Mouse (Mus musculus) forebrain, embryonic 13.5 days (tissue): Measurements from ENCODE around the gene Iah1. TPM values are rescaled to one million over a fixed set of nuclear protein-coding genes. Genes with fewer than 3 reads are reported as not detected.

ENCODE experiments used
- ATAC-seq: fragments of 200-750 bp; cut with Nextera tagmentation; 2 replicates; pipeline ENCODE4 v1.8.0; 2017
- H3K27ac ChIP-seq: fragments of 300-500 bp; sonication (generic); 2 replicates; pipeline ENCODE4 v1.5.1; 2015; ENCODE audit warnings: inconsistent platforms, mild to moderate bottlenecking, moderate library complexity
- H3K27me3 ChIP-seq: fragments of 300-500 bp; sonication (generic); 2 replicates; pipeline ENCODE4 v1.6.1; 2015; ENCODE audit warnings: mild to moderate bottlenecking, inconsistent platforms
- H3K36me3 ChIP-seq: fragments of 300-500 bp; sonication (generic); 2 replicates; pipeline ENCODE4 v1.6.1; 2015; ENCODE audit warnings: mild to moderate bottlenecking, inconsistent platforms; ENCODE audit not compliant: poor library complexity, severe bottlenecking
- H3K4me1 ChIP-seq: fragments of 300-500 bp; sonication (generic); 2 replicates; pipeline ENCODE4 v1.6.1; 2015; ENCODE audit warnings: inconsistent platforms
- H3K4me2 ChIP-seq: fragments of 300-500 bp; sonication (generic); 2 replicates; pipeline ENCODE4 v1.6.1; 2015; ENCODE audit warnings: inconsistent platforms, mild to moderate bottlenecking, moderate library complexity
- H3K4me3 ChIP-seq: fragments of 300-500 bp; sonication (generic); 2 replicates; pipeline ENCODE4 v1.5.1; 2015; ENCODE audit warnings: mild to moderate bottlenecking, inconsistent platforms
- H3K9ac ChIP-seq: fragments of 300-500 bp; sonication (generic); 2 replicates; pipeline ENCODE4 v1.6.1; 2015; ENCODE audit warnings: mild to moderate bottlenecking, inconsistent platforms
- H3K9me3 ChIP-seq: fragments of 300-500 bp; sonication (generic); replicated peaks from 2 replicates; pipeline ENCODE4 v1.6.1; 2016; ENCODE audit warnings: inconsistent platforms
- WGBS: fragments of 180-500 bp; shearing (Covaris S2); methylation state at CpG from one replicate; pipeline ENCODE4 v1.1.7; 2015; 5-methylcytosine and 5-hydroxymethylcytosine counted together
- polyA plus RNA-seq: library from polyadenylated mRNA; unstranded; fragments of >200 nt; fragmentation: Nextera tagmentation; extraction: Ambion mirVana; gene quantifications from 2 replicates; pipeline ENCODE4 v1.2.1, GENCODE M21; 2015

The Iah1 gene
- polyA plus RNA-seq, 1 experiment from 2014 or later, result 48.2 TPM

DNA sequence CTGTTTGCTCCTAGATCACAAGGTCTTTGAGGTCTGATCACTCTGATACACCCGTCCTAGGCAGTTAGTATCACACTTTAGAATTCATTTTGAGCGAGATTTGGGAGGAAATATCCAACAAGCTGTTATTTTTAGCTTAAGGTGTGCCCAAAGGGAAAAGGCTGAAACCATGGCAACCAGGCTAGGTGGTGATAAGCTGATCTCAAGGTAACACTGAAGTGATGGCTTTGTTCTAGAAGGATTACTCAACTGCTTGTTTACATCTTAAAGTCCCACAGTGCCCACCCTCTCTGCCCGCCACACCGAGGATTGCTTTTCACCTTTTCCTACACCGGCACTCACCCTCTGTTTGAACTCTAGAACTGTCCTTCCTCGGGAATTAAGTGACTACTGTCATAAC lies 26.5 kb upstream of the Iah1 start:
- 88% methylated on average over 6 of the region's 6 CpGs for WGBS
- no peaks in the 10 kb centered on the region for H3K27me3 ChIP-seq
- no peaks in the 10 kb centered on the region for H3K9me3 ChIP-seq
- ATAC-seq, result no peak
- H3K4me3 ChIP-seq, result no peak overlapping the region
- H3K4me2 ChIP-seq, result no peak overlapping the region
- peaks cover 23% of the 10 kb centered on the region for H3K4me1 ChIP-seq
- H3K36me3 ChIP-seq, result peaks cover 52% of the 10 kb centered on the region
- H3K27ac ChIP-seq, result no peak overlapping the region
- no peak overlapping the region for H3K9ac ChIP-seq

DNA sequence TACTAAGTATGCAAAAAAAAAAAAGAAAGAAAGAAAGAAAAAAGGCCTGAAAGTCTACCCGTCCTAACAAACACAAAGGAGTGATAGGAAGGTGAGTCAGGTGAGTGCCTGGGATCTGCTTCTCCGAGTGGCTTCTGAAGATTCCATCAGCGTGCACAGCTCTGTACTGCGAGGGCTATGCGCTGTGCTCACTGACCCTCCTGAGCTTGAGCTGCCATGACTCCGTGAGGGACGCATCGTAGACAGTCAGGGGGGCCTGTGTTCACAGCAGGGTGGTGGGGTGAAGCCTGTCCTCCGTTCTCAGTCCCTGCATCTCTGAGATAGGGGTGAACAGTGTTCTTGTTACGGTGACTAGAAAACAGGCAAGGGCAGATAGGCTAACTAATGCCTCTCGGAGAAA lies 17.3 kb upstream of the Iah1 start:
- Histone ChIP-seq H3K9ac (no peak overlapping the region), H3K4me2 (no peak overlapping the region), H3K27me3 (no peaks in the 10 kb centered on the region), H3K4me3 (no peak overlapping the region), H3K4me1 (no peaks in the 10 kb centered on the region), H3K27ac (no peak overlapping the region), H3K36me3 (peaks cover 93% of the 10 kb centered on the region), H3K9me3 (no peaks in the 10 kb centered on the region)
- no peak for ATAC-seq
- WGBS, result 96% methylated on average over 11 of the region's 11 CpGs

DNA sequence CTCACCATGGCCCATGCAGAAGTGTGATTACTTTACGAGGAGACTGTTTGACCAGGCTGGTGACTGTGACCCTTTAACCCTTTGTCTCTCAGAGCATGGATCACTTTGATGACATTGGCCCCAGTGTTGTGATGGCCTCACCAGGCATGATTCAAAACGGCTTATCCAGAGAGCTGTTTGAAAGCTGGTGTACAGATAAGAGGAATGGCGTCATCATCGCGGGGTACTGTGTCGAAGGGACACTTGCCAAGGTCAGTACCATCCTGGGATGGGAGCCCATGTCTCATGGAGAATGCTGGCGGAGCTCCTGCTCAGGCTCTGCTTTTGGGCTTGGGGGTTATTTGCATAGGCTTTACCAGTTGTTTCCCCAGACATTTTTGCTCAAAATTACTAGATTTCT lies 14.9 kb upstream of the Iah1 start:
- H3K36me3 ChIP-seq, result peaks cover 90% of the 10 kb centered on the region
- 93% methylated on average over 7 of the region's 7 CpGs for WGBS

DNA sequence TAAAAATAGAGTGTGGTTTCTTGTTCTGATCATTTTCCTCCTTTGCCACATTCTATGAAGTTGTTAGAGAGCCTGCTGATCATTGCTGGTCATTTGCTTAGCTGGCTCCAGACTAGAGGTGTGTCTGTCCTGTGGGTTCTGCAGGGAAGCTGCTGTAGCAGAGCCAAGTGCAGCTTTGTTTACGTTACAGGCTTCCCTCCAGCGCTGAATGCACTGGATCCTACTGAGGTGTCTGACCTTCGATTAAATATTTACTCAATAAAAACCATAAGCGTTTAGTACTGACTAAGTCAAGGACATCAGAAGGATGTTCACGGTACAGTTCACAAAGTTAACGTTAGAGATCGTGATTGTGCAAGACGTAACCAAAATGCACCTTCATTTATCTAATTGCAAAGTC lies 14.3 kb upstream of the Iah1 start:
- no peak for ATAC-seq
- H3K4me3 ChIP-seq, result no peak overlapping the region
- H3K4me2 ChIP-seq, result no peak overlapping the region
- no peaks in the 10 kb centered on the region for H3K9me3 ChIP-seq
- peaks cover 90% of the 10 kb centered on the region for H3K36me3 ChIP-seq
- no peak overlapping the region for H3K9ac ChIP-seq
- no peaks in the 10 kb centered on the region for H3K4me1 ChIP-seq
- H3K27me3 ChIP-seq, result no peaks in the 10 kb centered on the region
- H3K27ac ChIP-seq, result no peak overlapping the region
- 92% methylated on average over 8 of the region's 8 CpGs for WGBS

More for the DNA sequence above, 14.9 kb upstream of the Iah1 start:
- ATAC-seq, result no peak
- Histone ChIP-seq H3K27me3 (no peaks in the 10 kb centered on the region), H3K9me3 (no peaks in the 10 kb centered on the region), H3K4me2 (no peak overlapping the region), H3K4me3 (no peak overlapping the region), H3K27ac (no peak overlapping the region), H3K9ac (no peak overlapping the region), H3K4me1 (no peaks in the 10 kb centered on the region)

DNA sequence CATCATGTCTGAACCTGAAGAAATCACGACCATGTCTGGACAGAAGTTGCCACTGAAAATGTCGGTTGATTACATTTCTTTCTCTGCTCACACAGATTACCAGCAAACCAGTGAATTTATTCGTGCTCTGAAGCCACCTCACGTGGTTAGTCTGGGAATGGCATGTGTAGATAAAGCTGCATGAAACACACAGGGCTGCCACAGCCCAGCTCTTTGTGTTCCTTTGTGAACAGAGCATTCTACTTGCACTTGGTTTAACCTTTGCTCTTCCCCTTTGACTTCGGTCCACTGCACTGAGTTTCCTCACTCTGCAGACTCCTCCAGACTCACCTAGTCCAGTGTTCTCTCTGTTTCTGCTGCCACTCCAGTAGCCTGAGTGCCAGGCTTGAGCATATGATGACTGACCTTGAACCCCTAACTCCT lies 13.8 kb upstream of the Iah1 start:
- Histone ChIP-seq H3K27ac (no peak overlapping the region), H3K36me3 (peaks cover 90% of the 10 kb centered on the region), H3K9ac (no peak overlapping the region), H3K27me3 (no peaks in the 10 kb centered on the region), H3K4me3 (no peak overlapping the region), H3K4me2 (no peak overlapping the region), H3K9me3 (no peaks in the 10 kb centered on the region), H3K4me1 (no peaks in the 10 kb centered on the region)
- WGBS, result 90% methylated on average over 5 of the region's 5 CpGs
- ATAC-seq, result no peak

DNA sequence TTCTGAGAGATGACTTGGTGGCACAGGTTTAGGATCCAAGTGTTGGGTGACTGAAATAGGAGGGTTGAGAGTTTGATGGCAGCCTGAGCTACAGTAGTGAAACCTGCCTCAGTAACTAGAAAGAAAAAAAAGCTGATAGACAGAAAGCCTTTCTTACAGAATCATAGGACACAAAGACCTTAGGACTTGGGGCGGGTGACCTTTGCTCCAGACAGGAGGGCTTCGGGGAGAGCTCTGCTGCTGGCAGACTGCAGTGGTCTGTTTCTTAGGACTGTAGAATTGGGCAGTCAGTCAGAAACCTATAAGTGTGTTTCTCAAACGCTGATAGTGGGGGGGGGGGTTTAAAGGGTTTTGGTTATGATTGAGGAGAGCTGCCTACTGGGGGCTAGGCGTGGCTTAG lies 10.4 kb upstream of the Iah1 start:
- H3K27ac ChIP-seq, result no peak overlapping the region

DNA sequence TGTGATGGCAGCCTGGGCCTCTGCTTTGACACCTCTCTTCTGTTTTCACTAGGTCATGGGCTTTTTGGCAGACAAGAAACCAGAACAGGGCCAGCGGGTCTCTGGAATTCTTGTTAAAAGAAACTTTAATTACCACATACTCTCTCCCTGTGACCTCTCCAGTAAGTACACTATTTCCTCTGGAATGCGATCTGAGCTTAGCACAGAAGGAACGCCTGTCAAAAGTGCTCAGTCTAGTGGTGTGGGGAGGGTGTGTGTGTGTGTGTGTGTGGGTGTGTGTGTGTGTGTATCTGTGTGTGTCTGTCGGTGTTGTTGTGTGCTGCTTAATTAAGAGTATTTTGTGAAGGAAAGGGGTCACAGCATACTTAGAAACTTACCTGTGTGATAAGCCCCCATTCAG lies 9.5 kb upstream of the Iah1 start:
- no peaks in the 10 kb centered on the region for H3K9me3 ChIP-seq
- H3K36me3 ChIP-seq, result peaks cover 94% of the 10 kb centered on the region
- H3K9ac ChIP-seq, result no peak overlapping the region
- H3K27ac ChIP-seq, result no peak overlapping the region
- WGBS, result 87% methylated on average over 4 of the region's 4 CpGs
- H3K4me2 ChIP-seq, result no peak overlapping the region
- no peaks in the 10 kb centered on the region for H3K27me3 ChIP-seq
- no peaks in the 10 kb centered on the region for H3K4me1 ChIP-seq
- H3K4me3 ChIP-seq, result no peak overlapping the region
- no peak for ATAC-seq

More for the DNA sequence above, 10.4 kb upstream of the Iah1 start:
- WGBS, result 92% methylated on average over 4 of the region's 4 CpGs
- ATAC-seq, result no peak
- no peaks in the 10 kb centered on the region for H3K4me1 ChIP-seq
- no peaks in the 10 kb centered on the region for H3K27me3 ChIP-seq
- H3K36me3 ChIP-seq, result peaks cover 94% of the 10 kb centered on the region
- H3K4me3 ChIP-seq, result no peak overlapping the region
- no peak overlapping the region for H3K9ac ChIP-seq
- H3K4me2 ChIP-seq, result no peak overlapping the region
- no peaks in the 10 kb centered on the region for H3K9me3 ChIP-seq

DNA sequence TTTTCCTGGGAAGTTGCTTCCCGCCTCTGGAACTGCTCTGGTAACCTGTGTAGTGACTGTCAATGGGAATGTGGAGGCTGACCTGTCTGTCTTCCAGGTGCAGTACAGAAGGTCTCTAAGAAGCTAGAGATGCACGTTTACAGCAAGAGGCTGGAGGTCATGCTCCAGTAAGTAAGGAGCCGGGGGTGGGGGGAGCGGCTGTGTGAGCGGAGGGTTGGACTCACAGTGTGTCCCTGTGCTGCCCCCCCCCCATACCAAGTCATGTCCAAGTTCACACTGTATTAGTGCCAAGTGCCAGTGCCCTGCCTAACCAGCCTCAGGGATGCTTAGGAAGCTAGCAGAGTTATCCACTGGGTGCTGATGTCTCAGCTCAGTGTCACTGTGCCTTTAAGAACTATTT lies 4.0 kb upstream of the Iah1 start:
- H3K4me3 ChIP-seq, result no peak overlapping the region
- no peak for ATAC-seq
- H3K9ac ChIP-seq, result no peak overlapping the region
- H3K36me3 ChIP-seq, result peaks cover 80% of the 10 kb centered on the region
- H3K4me2 ChIP-seq, result no peak overlapping the region
- 89% methylated on average over 5 of the region's 5 CpGs for WGBS
- H3K4me1 ChIP-seq, result peaks cover 8% of the 10 kb centered on the region; the same call in 1 of the 2 replicates
- no peaks in the 10 kb centered on the region for H3K27me3 ChIP-seq
- H3K27ac ChIP-seq, result no peak overlapping the region
- H3K9me3 ChIP-seq, result no peaks in the 10 kb centered on the region

DNA sequence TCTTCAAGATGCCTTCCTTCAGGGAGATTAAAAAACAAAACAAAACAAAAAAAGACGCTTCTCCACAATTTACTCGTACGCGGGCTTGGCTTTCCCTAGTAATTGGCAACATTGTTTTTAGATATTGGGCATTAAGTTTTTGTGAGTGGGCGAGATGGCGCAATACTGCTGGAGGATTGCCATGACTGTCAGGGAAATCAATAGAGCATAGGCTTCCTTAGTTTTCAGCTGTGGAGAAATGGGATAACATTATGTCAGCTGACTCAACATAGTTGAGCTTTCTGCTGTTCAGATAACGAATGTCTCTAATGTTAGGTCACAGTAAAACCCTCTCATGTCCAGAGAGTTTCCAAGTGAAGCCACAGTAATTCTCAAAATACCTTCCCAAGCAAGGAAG lies 678 bp downstream of the Iah1 start:
- H3K9me3 ChIP-seq, result no peaks in the 10 kb centered on the region
- H3K27ac ChIP-seq, result no peak overlapping the region
- no peak for ATAC-seq
- peak overlapping the region; percentile 80 for H3K9ac ChIP-seq
- WGBS, result 26% methylated on average over 7 of the region's 7 CpGs
- H3K4me3 ChIP-seq, result peak overlapping the region; percentile 67
- H3K27me3 ChIP-seq, result no peaks in the 10 kb centered on the region
- peaks cover 43% of the 10 kb centered on the region for H3K36me3 ChIP-seq
- peaks cover 12% of the 10 kb centered on the region; the same call in 1 of the 2 replicates for H3K4me1 ChIP-seq
- peak overlapping the region; percentile 73 for H3K4me2 ChIP-seq

DNA sequence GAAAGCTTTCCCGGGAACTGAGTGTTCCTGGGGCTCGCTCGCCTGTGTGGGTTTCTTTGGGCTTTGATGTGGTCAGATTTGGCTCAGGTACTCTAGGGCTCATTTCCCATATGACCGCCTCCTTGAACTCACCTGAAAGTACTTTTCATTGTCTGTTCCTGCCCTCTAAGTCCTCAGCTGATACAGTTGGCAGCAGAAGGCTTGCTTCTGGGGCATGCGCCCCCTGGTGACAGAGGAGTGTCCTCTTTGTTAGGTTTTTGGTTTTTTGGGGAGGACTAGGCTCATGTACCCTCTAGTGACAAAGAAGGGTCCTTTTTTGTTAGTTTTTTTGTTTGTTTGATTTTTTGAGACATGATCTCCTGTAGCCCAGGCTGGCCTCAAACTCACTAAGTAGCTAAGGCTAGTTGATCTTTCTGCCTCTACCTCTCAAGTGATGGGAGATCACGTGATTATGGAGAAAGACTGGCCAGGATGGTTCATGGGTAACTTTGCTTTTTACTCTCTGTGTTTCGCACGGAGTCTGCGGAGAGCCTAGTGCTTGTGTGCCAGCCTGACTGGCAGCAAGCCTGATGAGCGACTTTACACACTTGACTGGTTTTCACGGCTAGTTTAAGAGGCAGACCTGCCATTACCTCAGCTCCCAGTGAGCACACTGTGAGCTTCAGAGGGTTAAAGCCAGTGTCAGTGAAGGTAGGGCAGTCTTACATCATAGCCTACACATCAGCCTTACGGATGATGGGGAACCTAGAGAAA lies 2.1 kb downstream of the Iah1 start:
- 76% methylated on average over 12 of the region's 12 CpGs for WGBS
- Histone ChIP-seq H3K4me3 (no peak overlapping the region), H3K4me1 (peaks cover 12% of the 10 kb centered on the region; the same call in 1 of the 2 replicates), H3K27ac (no peak overlapping the region), H3K9ac (no peak overlapping the region), H3K4me2 (no peak overlapping the region), H3K9me3 (no peaks in the 10 kb centered on the region), H3K36me3 (peaks cover 40% of the 10 kb centered on the region), H3K27me3 (no peaks in the 10 kb centered on the region)
- ATAC-seq, result no peak

DNA sequence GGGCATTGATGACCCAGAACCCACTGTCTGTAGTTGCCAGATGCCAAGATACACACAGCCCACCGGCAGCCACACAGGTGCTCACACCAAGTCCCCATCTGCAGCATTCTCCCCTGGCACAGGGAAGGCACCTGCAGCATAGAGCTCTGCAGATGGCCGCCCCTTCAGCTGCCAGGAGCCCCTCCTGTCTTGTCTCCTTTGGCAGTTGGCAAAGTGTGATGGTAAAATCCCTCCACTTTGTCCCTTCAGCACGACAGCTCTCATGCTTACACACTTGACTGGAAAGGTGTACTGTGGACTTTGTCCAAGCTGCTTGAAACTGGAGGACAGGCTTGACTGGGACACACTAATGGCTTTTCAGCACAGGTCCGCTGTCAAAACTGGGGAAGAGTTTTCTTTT lies 4.1 kb downstream of the Iah1 start:
- Histone ChIP-seq H3K9me3 (no peaks in the 10 kb centered on the region), H3K36me3 (peaks cover 37% of the 10 kb centered on the region), H3K4me2 (no peak overlapping the region), H3K9ac (no peak overlapping the region), H3K4me3 (no peak overlapping the region), H3K27ac (no peak overlapping the region), H3K4me1 (peaks cover 12% of the 10 kb centered on the region; the same call in 1 of the 2 replicates), H3K27me3 (no peaks in the 10 kb centered on the region)
- ATAC-seq, result no peak
- 86% methylated on average over 4 of the region's 4 CpGs for WGBS

DNA sequence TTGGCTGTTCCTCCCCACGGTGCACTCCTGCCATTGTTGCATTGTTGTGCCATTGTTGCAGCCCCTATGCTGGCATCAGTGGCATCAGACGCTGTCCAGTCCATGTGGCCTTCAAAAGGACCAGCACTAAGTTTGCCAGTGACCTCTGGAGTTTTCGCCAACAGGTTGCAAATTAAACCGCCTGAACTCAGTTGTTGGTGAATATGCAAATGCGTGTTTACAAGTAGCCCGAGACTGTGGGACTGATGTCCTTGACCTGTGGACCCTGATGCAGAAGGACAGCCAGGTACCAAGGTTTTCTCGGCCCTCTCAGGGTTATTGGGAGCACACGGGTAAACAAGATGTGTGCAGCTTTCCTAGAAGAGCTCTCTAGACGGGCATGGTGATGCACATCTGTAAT lies 5.0 kb downstream of the Iah1 start:
- Histone ChIP-seq H3K9ac (no peak overlapping the region), H3K4me2 (no peak overlapping the region), H3K4me1 (peaks cover 9% of the 10 kb centered on the region; the same call in 1 of the 2 replicates), H3K9me3 (no peaks in the 10 kb centered on the region), H3K36me3 (peaks cover 46% of the 10 kb centered on the region), H3K27me3 (no peaks in the 10 kb centered on the region), H3K4me3 (no peak overlapping the region), H3K27ac (no peak overlapping the region)
- no peak for ATAC-seq
- 85% methylated on average over 9 of the region's 9 CpGs for WGBS

DNA sequence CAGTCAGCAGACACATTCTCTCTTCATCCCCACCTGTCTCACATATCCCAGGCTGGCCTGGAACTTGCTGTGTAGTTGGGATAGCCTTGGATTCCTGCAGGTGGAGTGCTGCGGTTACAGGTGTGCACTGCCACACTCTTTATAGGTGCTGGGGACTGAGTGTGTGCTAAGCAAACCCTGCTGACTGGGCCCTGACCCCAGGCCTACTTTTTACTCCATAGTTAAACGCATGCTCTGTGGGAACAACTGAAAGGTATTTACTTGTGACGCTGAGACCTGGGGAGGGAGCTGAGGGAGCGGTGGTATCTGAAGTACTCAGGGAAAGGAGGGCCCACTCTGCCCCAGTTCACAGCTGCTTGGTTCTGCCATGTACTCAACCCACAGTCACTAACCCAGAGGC lies 6.1 kb downstream of the Iah1 start:
- Histone ChIP-seq H3K4me1 (peaks cover 3% of the 10 kb centered on the region; the same call in 1 of the 2 replicates), H3K36me3 (peaks cover 57% of the 10 kb centered on the region), H3K27ac (no peak overlapping the region), H3K9me3 (no peaks in the 10 kb centered on the region), H3K4me3 (no peak overlapping the region), H3K9ac (no peak overlapping the region), H3K4me2 (no peak overlapping the region), H3K27me3 (no peaks in the 10 kb centered on the region)
- no peak for ATAC-seq
- 87% methylated on average over 4 of the region's 4 CpGs for WGBS
